Mouse (Mus musculus) forebrain, embryonic 10.5 days (tissue): ENCODE measurements around the gene Hoxa2. TPM values are rescaled to one million over a fixed set of nuclear protein-coding genes. Genes with fewer than 3 reads are reported as not detected.
A peak's percentile ranks its signal among the peaks of the same experiment; 100 is the strongest.

Experiments
- DNase-seq: peaks from one replicate; pipeline ENCODE4 v3.0.0-alpha.2; 2017; ENCODE audit warnings: low spot score; ENCODE audit errors: extremely low spot score
- H3K27ac ChIP-seq: fragments of 300-500 bp; sonication (generic); 2 replicates; pipeline ENCODE4 v1.5.1; 2016; ENCODE audit warnings: mild to moderate bottlenecking
- H3K27me3 ChIP-seq: fragments of 300-500 bp; sonication (generic); 2 replicates; pipeline ENCODE4 v1.6.1; 2016; ENCODE audit warnings: mild to moderate bottlenecking; ENCODE audit not compliant: poor library complexity, severe bottlenecking
- H3K36me3 ChIP-seq: fragments of 300-500 bp; sonication (generic); replicated peaks from 2 replicates; pipeline ENCODE4 v1.6.1; 2016; ENCODE audit warnings: mild to moderate bottlenecking, moderate library complexity
- H3K4me1 ChIP-seq: fragments of 300-500 bp; sonication (generic); 2 replicates; pipeline ENCODE4 v1.6.1; 2016
- H3K4me3 ChIP-seq: fragments of 300-500 bp; sonication (generic); 2 replicates; pipeline ENCODE4 v1.5.1; 2016; ENCODE audit warnings: mild to moderate bottlenecking, moderate library complexity
- H3K9me3 ChIP-seq: fragments of 300-500 bp; sonication (generic); 2 replicates; pipeline ENCODE4 v1.6.1; 2016; ENCODE audit warnings: mild to moderate bottlenecking, moderate library complexity
- whole genome bisulfite sequencing: fragments of 180-500 bp; shearing (Covaris S2); methylation state at CpG from one replicate; pipeline ENCODE4 v1.1.7; 2016; 5-methylcytosine and 5-hydroxymethylcytosine counted together
- polyA plus RNA-seq: library from polyadenylated mRNA; unstranded; fragments of >200 nt; fragmentation: Nextera tagmentation; extraction: Ambion mirVana; gene quantifications from 2 replicates; pipeline ENCODE4 v1.2.1, GENCODE M21; 2016

The Hoxa2 gene
- polyA plus RNA-seq, 1 experiment from 2014 or later, result not detected

- under 1% methylated on average over 39 of the region's 39 CpGs for WGBS
- Histone ChIP-seq H3K36me3 (no peaks in the 10 kb centered on the region), H3K27ac (no peak overlapping the region), H3K9me3 (no peaks in the 10 kb centered on the region), H3K4me1 (peaks cover 19% of the 10 kb centered on the region), H3K27me3 (peaks cover 100% of the 10 kb centered on the region), H3K4me3 (no peak overlapping the region; the same call in 1 of the 2 replicates)
- peak; percentile 63 for DNase-seq
These were observed 493 bp downstream of the Hoxa2 start for GRCm38 (mm10) chr6:52164051-52164625.

- peaks cover 100% of the 10 kb centered on the region for H3K27me3 ChIP-seq
- H3K4me1 ChIP-seq, result peaks cover 25% of the 10 kb centered on the region
- no peak overlapping the region for H3K27ac ChIP-seq
- H3K4me3 ChIP-seq, result no peak overlapping the region
- no peaks in the 10 kb centered on the region for H3K9me3 ChIP-seq
- 1% methylated on average over 17 of the region's 17 CpGs for WGBS
- no peaks in the 10 kb centered on the region for H3K36me3 ChIP-seq
- DNase-seq, result peak; percentile 62
These were observed 1.1 kb downstream of the Hoxa2 start for GRCm38 (mm10) chr6:52163366-52164031.

- DNase-seq, result peak; percentile 47
- peaks cover 32% of the 10 kb centered on the region for H3K4me1 ChIP-seq
- H3K27ac ChIP-seq, result no peak overlapping the region
- no peaks in the 10 kb centered on the region for H3K9me3 ChIP-seq
- no peaks in the 10 kb centered on the region for H3K36me3 ChIP-seq
- peaks cover 100% of the 10 kb centered on the region for H3K27me3 ChIP-seq
- under 1% methylated on average over 14 of the region's 14 CpGs for WGBS
- no peak overlapping the region for H3K4me3 ChIP-seq
These were observed 1.8 kb downstream of the Hoxa2 start for GRCm38 (mm10) chr6:52162611-52163365.

- Histone ChIP-seq H3K9me3 (no peaks in the 10 kb centered on the region), H3K27ac (no peak overlapping the region), H3K4me3 (no peak overlapping the region), H3K36me3 (no peaks in the 10 kb centered on the region), H3K4me1 (peaks cover 33% of the 10 kb centered on the region), H3K27me3 (peaks cover 100% of the 10 kb centered on the region)
- WGBS, result 2% methylated on average over 1 of the region's 1 CpGs
- no peak for DNase-seq
These were observed 2.6 kb downstream of the Hoxa2 start for GRCm38 (mm10) chr6:52162093-52162380.

- H3K4me3 ChIP-seq, result no peak overlapping the region
- peaks cover 33% of the 10 kb centered on the region for H3K4me1 ChIP-seq
- no peaks in the 10 kb centered on the region for H3K36me3 ChIP-seq
- no peaks in the 10 kb centered on the region for H3K9me3 ChIP-seq
- 1% methylated on average over 8 of the region's 8 CpGs for WGBS
- peaks cover 100% of the 10 kb centered on the region for H3K27me3 ChIP-seq
- DNase-seq, result peak; percentile 14
- H3K27ac ChIP-seq, result no peak overlapping the region
These were observed 3.1 kb downstream of the Hoxa2 start for GRCm38 (mm10) chr6:52161336-52162092.

GRCm38 (mm10) chr6:52160511-52161335 is 3.9 kb downstream of the Hoxa2 start:
- Histone ChIP-seq H3K4me1 (peaks cover 33% of the 10 kb centered on the region), H3K4me3 (no peak overlapping the region), H3K9me3 (no peaks in the 10 kb centered on the region), H3K27ac (no peak overlapping the region), H3K27me3 (peaks cover 100% of the 10 kb centered on the region), H3K36me3 (no peaks in the 10 kb centered on the region)
- DNase-seq, result peak; percentile 54
- 1% methylated on average over 30 of the region's 30 CpGs for WGBS

- H3K27me3 ChIP-seq, result peaks cover 100% of the 10 kb centered on the region
- H3K4me3 ChIP-seq, result no peak overlapping the region
- 3% methylated on average over 9 of the region's 9 CpGs for WGBS
- H3K4me1 ChIP-seq, result peaks cover 33% of the 10 kb centered on the region
- H3K27ac ChIP-seq, result no peak overlapping the region
- no peaks in the 10 kb centered on the region for H3K9me3 ChIP-seq
- DNase-seq, result peak; percentile 27
- no peaks in the 10 kb centered on the region for H3K36me3 ChIP-seq
These were observed 4.7 kb downstream of the Hoxa2 start for GRCm38 (mm10) chr6:52159979-52160378.

- Histone ChIP-seq H3K27me3 (peaks cover 100% of the 10 kb centered on the region), H3K9me3 (no peaks in the 10 kb centered on the region), H3K36me3 (no peaks in the 10 kb centered on the region), H3K27ac (no peak overlapping the region), H3K4me1 (peaks cover 32% of the 10 kb centered on the region), H3K4me3 (peak overlapping the region; percentile 69)
- WGBS, result 1% methylated on average over 12 of the region's 12 CpGs
- peak; percentile 50 for DNase-seq
These were observed 5.4 kb downstream of the Hoxa2 start for GRCm38 (mm10) chr6:52159164-52159761.

GRCm38 (mm10) chr6:52158276-52159051 is 6.2 kb downstream of the Hoxa2 start, which contains the start of gene Hoxa1:
Hoxa1 (minus strand) TSS chr6:52158317.
- no peak within 1 kb of the TSS for H3K27ac ChIP-seq
- peaks cover 28% of the 10 kb centered on the region for H3K4me1 ChIP-seq
- under 1% methylated on average over 55 of the region's 55 CpGs for WGBS
- no peaks in the 10 kb centered on the region for H3K36me3 ChIP-seq
- peak; percentile 74 for DNase-seq
- peak within 1 kb of the TSS; percentile 69 for H3K4me3 ChIP-seq
- H3K27me3 ChIP-seq, result peaks cover 100% of the 10 kb centered on the region
- no peaks in the 10 kb centered on the region for H3K9me3 ChIP-seq

- no peak for DNase-seq
- Histone ChIP-seq H3K4me3 (peak overlapping the region; percentile 69), H3K36me3 (no peaks in the 10 kb centered on the region), H3K4me1 (peaks cover 24% of the 10 kb centered on the region), H3K9me3 (no peaks in the 10 kb centered on the region), H3K27ac (no peak overlapping the region), H3K27me3 (peaks cover 100% of the 10 kb centered on the region)
- WGBS, result 1% methylated on average over 32 of the region's 32 CpGs
These were observed 7.0 kb downstream of the Hoxa2 start for GRCm38 (mm10) chr6:52157466-52158275.
